Mouse (Mus musculus) layer of hippocampus, adult 9-10 months (tissue): ENCODE results near the gene Zfp362.
A peak's percentile ranks its signal among the peaks of the same experiment; 100 is the strongest.

Experiments
- DNase-seq: peaks from one replicate; pipeline ENCODE4 v3.0.0; 2022; ENCODE audit warnings: low spot score

Gene Zfp362

GRCm38 (mm10) chr4:128806043-128806826 lies at the start of gene Zfp362:
Gene Zfp362, minus strand, starts transcription at chr4:128806045.
- no peak for DNase-seq

DNA sequence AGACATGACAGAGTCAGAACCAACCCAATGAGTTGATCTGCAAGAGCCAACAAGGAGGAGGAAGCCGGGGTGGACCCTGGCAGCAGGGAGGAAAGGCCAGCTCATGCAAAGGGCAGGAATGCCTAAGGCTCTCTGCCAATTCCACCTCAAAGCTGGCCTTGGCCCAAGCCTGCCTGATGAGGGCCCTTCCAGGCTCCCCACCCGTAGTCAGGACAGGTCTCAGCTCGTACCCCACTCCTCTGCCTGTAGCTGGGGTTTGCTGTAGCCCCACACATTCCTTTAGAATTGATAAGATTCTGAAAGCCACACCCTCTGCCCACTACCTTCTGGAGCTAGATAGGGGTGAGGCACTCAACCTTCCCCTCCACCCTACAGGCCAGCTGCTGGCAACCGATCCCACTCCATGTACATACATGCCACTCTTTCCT lies 49.8 kb upstream of the Zfp362 start:
- no peak for DNase-seq

DNA sequence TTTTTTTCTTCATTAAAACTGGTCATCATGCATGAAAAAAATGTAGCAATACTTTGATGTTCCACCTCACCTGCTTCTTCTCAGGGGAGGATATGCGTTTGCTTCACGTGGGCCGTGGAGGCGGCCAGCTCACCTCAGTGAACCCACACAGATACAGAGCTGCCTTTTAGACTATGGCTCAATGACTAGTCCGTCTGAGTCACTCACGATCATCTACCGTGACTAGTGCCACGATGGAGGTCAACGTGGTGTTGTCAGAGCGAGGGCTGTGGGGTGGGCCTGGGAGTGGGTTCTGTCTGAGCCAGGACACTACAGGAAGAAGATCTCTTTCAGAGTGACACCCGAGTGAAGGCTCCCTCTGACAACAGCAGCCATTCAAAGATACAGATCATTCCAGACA lies 47.3 kb upstream of the Zfp362 start:
- no peak for DNase-seq

GRCm38 (mm10) chr4:128852266-128852887 lies 46.5 kb upstream of the Zfp362 start:
- DNase-seq: no peak

GRCm38 (mm10) chr4:128849686-128850085 lies 43.8 kb upstream of the Zfp362 start:
- no peak for DNase-seq

DNA sequence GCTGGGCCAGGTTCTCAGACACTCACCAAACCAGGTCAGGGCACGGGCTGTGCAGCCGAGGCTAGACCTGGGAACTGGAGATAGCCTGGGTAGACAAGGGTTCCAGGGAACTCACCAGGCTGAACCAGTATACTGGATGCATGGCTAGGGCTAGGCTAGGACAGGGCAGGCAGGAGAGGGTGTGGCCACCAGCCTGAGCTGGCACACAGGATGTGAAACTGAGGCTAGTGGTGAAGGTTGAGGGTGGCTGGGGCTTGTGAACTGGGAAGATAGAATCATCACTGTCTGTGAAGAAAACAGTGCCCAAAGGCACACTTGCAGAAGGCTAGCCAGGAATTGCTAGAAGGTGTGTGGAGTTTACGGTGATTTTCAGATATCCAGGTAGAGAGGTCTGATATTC lies 43.1 kb upstream of the Zfp362 start:
- DNase-seq: no peak

DNA sequence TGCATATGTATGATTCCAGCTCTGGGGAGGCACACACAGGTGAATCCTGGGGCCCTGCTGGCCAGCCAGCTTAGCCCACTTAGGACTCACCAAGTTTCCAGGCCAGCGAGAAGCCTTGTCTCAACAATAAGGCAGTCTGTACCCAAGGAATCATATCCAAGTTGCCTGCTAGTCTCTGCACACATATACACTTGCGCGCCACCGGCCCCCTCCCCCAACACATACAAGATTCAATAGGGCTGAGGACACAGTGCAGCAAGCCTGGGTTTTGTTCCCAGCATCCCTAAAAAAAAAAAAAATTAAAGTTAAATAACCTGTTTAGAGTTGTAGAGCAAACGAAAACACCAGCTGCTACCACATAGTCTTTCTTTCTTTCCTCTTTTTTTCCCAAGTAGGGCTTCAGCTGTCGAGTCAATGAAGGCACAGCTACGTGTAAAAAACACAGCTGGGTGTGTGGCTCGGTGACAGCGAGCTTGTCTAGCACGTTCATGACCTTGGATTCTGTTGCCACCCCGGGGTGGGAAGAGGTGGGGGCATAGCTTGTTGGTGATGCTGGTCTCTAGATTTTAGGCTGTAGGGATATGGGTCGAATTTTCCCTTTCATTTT lies 39.6 kb upstream of the Zfp362 start:
- DNase-seq: no peak

GRCm38 (mm10) chr4:128844566-128844965 lies 38.7 kb upstream of the Zfp362 start:
- no peak for DNase-seq

DNA sequence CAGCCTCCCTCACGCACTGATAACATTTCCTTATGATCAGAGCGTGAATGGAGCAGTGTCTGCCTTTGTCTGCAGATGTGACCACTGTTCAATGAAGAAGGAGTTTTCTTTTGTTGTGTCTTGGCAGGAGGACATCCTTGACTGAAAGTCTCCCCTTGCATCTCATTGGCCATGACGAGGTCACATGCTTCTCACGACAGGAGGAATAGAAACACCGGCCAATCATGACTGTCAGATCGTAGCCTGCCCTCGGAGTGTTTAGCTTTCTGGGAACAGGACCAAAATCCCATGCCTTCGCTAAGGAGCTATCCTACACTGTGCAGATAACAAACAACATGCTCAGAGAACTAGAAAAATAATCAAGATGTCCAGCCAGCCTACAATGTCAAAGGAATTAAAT lies 35.4 kb upstream of the Zfp362 start:
- DNase-seq: no peak

DNA sequence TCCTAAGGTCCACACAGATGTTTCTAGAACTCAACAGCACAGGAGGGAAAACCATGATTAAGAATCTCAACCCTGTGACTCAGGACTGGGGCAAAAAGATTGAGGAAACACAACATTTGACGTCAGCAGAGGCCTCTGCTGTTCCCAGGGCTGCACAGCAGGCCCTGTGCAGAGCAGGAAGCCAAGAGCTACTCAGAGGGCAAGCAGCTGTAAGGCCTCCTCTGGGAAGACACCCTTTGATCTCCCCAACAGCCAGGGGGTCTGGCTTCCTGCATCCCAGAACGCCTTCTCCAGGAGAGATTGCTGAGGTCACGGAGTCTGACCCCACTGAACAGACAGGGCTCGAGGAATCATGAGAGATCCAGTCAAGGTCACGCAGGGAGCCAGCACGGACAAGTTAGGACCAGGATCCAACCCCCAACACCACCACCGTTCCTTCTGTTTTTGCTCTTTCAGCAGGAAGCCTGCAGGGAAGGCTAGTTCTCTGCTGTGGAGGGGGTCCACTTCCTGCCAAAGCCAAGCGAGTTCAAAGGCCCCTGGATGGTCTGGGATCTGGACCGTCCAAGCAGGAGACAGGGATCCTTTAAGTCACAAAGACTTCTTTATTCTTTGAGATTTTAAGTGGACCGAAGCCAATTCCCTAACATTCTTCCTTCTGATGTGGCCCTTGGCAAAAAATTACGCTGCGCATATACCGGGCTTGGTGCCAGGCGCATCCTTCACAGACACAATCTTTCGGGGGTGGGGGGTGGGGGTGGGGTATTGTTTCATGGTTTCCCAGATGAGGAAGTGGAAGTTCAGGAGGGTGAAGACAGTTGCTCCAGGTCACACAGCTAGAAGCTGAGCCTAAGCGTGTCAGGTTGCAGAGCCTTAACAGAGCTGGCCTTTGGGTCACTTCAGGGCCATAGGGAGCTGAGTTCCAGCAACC lies 34.2 kb upstream of the Zfp362 start:
- DNase-seq: no peak

DNA sequence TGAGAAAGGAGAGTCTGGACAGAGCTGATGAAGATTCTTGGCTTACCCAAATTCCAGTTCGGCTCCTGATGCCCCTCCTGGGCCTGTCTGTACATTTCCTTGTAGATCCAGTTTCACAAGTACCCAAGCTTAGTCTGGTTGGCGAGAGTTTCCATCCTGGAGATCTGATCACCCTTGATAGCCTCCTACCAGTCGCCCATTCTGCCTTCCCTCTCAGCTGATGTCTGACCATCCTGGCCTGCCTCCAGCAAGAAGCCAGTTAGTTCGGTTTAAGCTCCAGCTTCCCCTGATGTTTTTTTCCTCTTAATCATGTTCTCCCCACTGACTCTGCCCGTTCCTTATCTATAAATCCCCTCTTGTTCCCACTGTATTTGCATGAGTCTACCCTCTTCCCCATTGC lies 32.4 kb upstream of the Zfp362 start:
- DNase-seq: no peak

DNA sequence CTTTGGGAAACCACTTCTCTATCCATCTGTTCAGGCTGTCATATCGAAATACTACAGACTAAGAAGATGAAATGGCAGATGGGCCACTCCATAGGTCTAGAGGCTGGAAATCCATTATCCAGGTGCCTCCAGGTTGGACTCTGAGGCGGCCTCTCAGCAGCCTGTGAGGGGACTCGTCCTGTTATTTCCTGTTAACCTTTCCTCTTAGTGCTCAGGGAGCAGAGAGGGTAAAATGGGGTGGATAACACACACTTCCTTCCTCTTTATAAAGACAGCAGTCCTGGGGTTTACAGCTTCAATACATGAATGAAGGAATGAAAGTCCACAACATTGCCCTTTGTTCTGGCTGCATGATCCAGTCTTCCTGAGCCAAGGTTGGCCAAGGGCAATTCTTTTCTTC lies 18.3 kb upstream of the Zfp362 start:
- DNase-seq: no peak

DNA sequence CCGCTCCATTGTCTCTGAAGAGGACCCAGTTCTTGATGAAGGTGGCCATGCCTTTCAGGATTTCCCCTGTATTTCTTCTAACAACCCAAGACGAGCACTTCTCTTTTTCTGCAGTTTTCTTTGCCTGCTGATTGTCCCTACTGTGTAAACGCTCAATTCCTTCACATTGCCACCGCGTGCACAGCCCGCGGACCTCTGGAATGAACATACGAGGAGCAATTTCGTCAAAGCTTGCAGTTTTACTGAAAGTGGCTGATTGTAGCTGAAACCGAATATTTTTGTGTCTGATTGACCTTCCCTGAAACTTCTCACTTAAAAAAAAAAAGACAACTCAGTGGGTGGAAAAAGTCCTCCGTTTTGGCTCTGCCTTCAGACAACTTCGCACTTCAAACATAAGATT lies 14.7 kb upstream of the Zfp362 start:
- DNase-seq: no peak

GRCm38 (mm10) chr4:128817011-128817410 lies 11.2 kb upstream of the Zfp362 start:
- no peak for DNase-seq

GRCm38 (mm10) chr4:128811382-128812056 lies 5.7 kb upstream of the Zfp362 start:
- DNase-seq: peak; percentile 81

DNA sequence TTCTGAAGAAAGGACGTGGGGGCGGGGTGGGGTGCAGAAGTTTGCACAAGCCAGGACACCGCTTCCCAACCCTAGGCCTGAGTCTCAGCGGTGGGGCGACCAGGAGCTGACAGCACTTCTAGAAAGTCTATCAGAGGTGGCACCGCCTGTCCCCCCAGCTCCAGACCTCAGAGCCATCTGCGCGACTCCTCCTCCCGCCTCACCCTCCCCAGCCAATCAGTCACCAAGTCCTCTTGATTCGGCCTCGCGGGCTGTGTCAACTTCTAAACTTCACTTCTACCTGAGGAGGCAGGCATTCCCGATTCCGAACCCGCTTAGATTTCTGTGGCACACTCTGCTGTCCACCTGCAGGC lies 958 bp upstream of the Zfp362 start:
- DNase-seq: no peak

GRCm38 (mm10) chr4:128805150-128806042 lies 449 bp downstream of the Zfp362 start:
- no peak for DNase-seq

DNA sequence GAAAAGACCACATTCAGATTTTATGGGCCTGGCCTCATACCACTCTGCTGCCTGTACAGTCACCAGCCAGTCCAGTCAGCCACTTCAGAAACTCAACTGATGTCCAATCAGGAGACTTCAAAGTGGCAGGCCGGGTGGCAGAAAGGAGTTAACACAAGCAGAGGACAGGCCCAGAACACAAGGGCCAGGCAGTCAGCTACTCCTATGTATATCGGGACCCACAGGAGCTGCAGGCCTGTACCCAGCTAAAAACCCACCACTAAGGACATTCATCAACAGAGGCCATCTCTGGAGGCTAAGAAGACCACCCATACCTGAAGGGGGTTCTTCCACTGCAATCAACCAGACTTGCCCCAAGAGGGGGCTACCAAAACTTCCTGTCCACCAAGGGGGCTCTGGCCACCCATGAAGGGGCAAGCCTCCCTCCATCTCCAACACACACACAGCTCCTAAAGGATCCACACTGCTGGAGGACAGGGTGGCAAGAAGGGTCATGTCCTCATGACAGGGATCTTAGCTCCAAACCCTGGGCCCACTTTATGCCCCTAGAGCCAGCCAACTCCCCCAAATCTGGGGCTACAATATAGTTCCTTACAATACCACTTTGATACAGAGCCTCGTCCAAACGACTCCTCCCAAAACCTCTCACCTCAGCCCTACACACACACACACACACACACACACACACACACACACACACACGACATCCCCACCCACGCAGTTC lies 1.3 kb downstream of the Zfp362 start:
- no peak for DNase-seq

GRCm38 (mm10) chr4:128803569-128803968 lies 2.3 kb downstream of the Zfp362 start:
- no peak for DNase-seq
